17 mouse cellular contexts compared by ENCODE assay signal in the genomic region with DNA sequence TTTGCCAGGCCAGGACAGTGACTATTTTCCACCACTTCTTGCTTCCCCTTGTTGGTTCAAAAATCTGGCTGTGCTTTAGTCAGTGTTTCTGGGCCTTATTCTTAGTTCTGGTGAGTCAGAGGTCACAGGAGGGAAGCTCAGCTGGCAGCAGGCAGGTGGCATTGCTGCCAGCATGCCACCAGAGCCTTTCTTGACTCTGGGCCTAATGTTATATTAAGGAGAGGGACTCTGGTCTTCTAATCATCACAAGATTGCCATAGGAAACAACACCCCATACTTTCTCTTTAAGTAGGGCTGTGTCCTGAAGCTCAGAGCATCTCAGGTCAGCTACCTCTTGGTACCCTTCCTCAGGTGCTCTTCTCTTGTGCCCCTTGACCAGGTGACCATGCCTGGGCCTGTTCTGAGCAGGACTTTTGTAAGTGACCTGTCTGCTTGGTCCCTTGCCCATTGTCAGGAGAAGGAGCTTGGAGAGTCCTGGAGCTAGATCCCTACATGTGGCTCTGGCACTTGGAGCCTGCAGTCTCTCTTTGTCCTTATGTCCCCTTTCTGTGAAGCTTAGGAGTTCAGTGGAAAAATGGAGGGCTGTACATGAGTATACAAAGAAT. TPM values are rescaled to one million over a fixed set of nuclear protein-coding genes. Genes with fewer than 3 reads are reported as not detected.
A peak's percentile ranks its signal among the peaks of the same experiment; 100 is the strongest.
DNase-seq lines count a peak whose midpoint lies in the region; TF ChIP-seq lines count a peak whose summit lies in the region.
"Had no signal": no experiment of that assay in that cellular context is flagged by ENCODE, and none has a peak within 500 bp of the region (broad histone marks: within the 10 kb centered on the region; RNA-seq: fewer than 3 reads in every experiment).

No protein-coding gene starts in this region.

- H3K27ac ChIP-seq in heart, adult 2 months = peak overlapping the region; percentile 86
- peak overlapping the region; percentile 16; the same call in 1 of the 2 replicates for H3K27ac ChIP-seq in embryonic fibroblast, embryonic 13.5 days (ENCODE audit: insufficient read depth, low read length)
- H3K27ac ChIP-seq: hindbrain, embryonic 15.5 days; limb, embryonic 12.5 days; midbrain, embryonic 10.5 days had no signal

- H3K79me2 ChIP-seq in heart, adult 2 months (replicated peaks; ENCODE audit: control insufficient read depth, insufficient read depth, low read length) = peaks cover 5% of the 10 kb centered on the region

- DNase-seq in heart, adult 2 months = peak in 1 of 2 experiments; percentile 68
- no peak for DNase-seq in heart, postnatal 25 days (ENCODE audit: low spot score)
- peak; percentile 44 for DNase-seq in adrenal gland, postnatal 14 days
- peak; percentile 15 for DNase-seq in heart, postnatal 4 days
- DNase-seq in ovary, postnatal 36 days (ENCODE audit: low spot score) = no peak
- DNase-seq in B cell, adult 2 months = no peak
- DNase-seq: cerebellum, adult 8-10 months; forebrain, postnatal 0 days; kidney, adult 11 months; kidney, postnatal 36 days; lung, adult 18-20 months; thymus, adult 18-20 months had no signal

- H3K27me3 ChIP-seq in heart, adult 2 months (ENCODE audit: control insufficient read depth, insufficient read depth, low read length) = no peaks in the 10 kb centered on the region
- H3K27me3 ChIP-seq: hindbrain, embryonic 15.5 days; limb, embryonic 12.5 days; Patski had no signal

- H3K9ac ChIP-seq in heart, adult 2 months (ENCODE audit: low read depth, low read length) = no peak overlapping the region
- H3K9ac ChIP-seq: forebrain, postnatal 0 days; hindbrain, embryonic 15.5 days; limb, embryonic 12.5 days had no signal

- H3K4me1 ChIP-seq in heart, adult 2 months (ENCODE audit: control insufficient read depth, insufficient read depth, low read length) = peaks cover 24% of the 10 kb centered on the region
- H3K4me1 ChIP-seq in embryonic fibroblast, embryonic 13.5 days (ENCODE audit: control insufficient read depth, insufficient read depth, low read length) = peaks cover 13% of the 10 kb centered on the region
- H3K4me1 ChIP-seq: hindbrain, embryonic 15.5 days; limb, embryonic 12.5 days; midbrain, embryonic 10.5 days had no signal

- no peak for TF ChIP-seq POLR2A in heart, adult 2 months (IDR thresholded peaks at IDR 0.05; ENCODE audit: insufficient read depth, low read depth, low read length)
- TF ChIP-seq POLR2A in embryonic fibroblast, embryonic 13.5 days (IDR thresholded peaks at IDR 0.05; ENCODE audit: low read depth, low read length) = no peak

- H3K36me3 ChIP-seq in heart, adult 2 months (ENCODE audit: control insufficient read depth, insufficient read depth, low read length) = peaks cover 9% of the 10 kb centered on the region
- H3K36me3 ChIP-seq: hindbrain, embryonic 15.5 days; limb, embryonic 12.5 days; midbrain, embryonic 10.5 days had no signal

- no peak overlapping the region for H3K4me3 ChIP-seq in heart, adult 2 months
- no peak overlapping the region for H3K4me3 ChIP-seq in embryonic fibroblast, embryonic 13.5 days (ENCODE audit: insufficient read depth, low read length)
- H3K4me3 ChIP-seq: hindbrain, embryonic 15.5 days; limb, embryonic 12.5 days; midbrain, embryonic 10.5 days had no signal

- intact Hi-C loops in heart, adult 2 months (cut with DNase I) = no loop called here
- intact Hi-C loops in heart, postnatal 25 days (cut with DNase I) = no loop called here

- TF ChIP-seq EP300 in heart, adult 2 months (IDR thresholded peaks at IDR 0.05; ENCODE audit: insufficient read depth, low read depth, low read length) = peak; percentile 55; the same call in 1 of the 2 replicates

- TF ChIP-seq CTCF in heart, adult 2 months (IDR thresholded peaks at IDR 0.05) = no peak
- no peak for TF ChIP-seq CTCF in embryonic fibroblast, embryonic 13.5 days (IDR thresholded peaks at IDR 0.05; ENCODE audit: borderline replicate concordance, insufficient read depth, low read length)

RNA-seq across cellular contexts. Expression of gene Abcc1, which starts 19.8 kb away (rescaled TPM):
- total RNA-seq in heart, adult 2 months (2021) = 10 to 100 TPM; 14.4 to 21.4 TPM
- polyA plus RNA-seq in heart, adult 2 months (2012; rRNA removed) = 37.5 and 40.6 TPM in 2 replicates
- 10 to 100 TPM; 19.0 to 26.9 TPM for total RNA-seq in heart, postnatal 25 days (2021)
- 20.6 and 24.1 TPM in 2 replicates for total RNA-seq in adrenal gland, postnatal 14 days (2021)
- polyA plus RNA-seq in embryonic fibroblast, embryonic 13.5 days (2011; ENCODE audit: insufficient read length, low read depth, missing spikeins) = 78.6 and 141 TPM in 2 replicates
- 10 to 100 TPM; 10.8 to 11.7 TPM for total RNA-seq in heart, postnatal 4 days (2021)

Comparison
In these comparisons a context has a peak if more than half of its experiments do, and no peak if none do; other contexts are left out.
1. DNase-seq: peak in adrenal gland, postnatal 14 days (single experiment) and heart, postnatal 4 days (single experiment); none in heart, postnatal 25 days (single experiment), ovary, postnatal 36 days (single experiment) and B cell, adult 2 months (0 of 2).